Mouse (Mus musculus): ENCODE results near the gene 1700016K19Rik.

- no peak for TF ChIP-seq POLR2A (IDR thresholded peaks at IDR 0.05; ENCODE audit: insufficient read depth, low read length)
- TF ChIP-seq CTCF (IDR thresholded peaks at IDR 0.05; ENCODE audit: low read depth, low read length) = no peak
- no peak for TF ChIP-seq EP300 (IDR thresholded peaks at IDR 0.05; ENCODE audit: insufficient read depth, low read depth, low read length)
Measured at GRCm38 (mm10) chr11:75963730-75964475, 35.8 kb upstream of the 1700016K19Rik start.

Data from ES-Bruce4 (cell line).